Mouse (Mus musculus): ENCODE results near the gene Rep15.

Gene Rep15

DNA sequence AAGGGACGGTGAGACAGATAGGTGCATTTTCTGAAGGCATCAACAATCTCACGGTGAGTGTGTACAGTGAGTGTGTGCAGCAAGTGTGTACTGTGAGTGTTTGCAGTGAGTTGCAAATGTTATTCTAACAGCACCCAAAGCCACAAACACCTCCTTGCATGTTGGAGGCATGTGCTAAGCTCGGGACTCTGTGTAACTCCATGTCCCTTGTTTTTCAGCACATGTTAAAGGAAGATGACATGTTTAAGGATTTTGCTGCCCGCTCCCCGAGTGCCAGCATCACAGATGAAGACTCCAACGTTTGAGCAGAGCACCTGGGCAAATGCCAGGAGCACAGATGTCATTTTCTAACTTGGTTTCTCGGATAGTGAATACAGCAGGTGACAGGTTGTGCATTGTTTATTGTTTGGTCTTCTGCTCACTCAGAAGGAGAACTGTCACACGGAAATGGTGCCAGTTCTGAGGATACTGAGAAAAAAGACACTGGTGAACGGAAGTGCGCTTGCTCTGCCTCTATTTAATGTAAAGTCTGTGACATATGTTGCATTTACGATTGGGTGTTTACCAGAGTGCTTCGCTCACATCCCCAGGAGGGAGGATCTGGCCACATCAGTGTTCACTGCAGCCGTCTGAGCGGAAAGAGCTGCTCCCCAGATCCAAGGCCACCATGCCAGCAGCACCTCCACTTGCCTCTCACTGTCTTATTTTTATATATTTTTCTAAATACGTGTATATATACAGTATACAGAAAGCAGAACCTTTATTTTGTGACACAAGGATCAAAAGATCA is 2.1 kb upstream of the Rep15 start:
- no peak for DNase-seq (ENCODE audit: low spot score)

DNA sequence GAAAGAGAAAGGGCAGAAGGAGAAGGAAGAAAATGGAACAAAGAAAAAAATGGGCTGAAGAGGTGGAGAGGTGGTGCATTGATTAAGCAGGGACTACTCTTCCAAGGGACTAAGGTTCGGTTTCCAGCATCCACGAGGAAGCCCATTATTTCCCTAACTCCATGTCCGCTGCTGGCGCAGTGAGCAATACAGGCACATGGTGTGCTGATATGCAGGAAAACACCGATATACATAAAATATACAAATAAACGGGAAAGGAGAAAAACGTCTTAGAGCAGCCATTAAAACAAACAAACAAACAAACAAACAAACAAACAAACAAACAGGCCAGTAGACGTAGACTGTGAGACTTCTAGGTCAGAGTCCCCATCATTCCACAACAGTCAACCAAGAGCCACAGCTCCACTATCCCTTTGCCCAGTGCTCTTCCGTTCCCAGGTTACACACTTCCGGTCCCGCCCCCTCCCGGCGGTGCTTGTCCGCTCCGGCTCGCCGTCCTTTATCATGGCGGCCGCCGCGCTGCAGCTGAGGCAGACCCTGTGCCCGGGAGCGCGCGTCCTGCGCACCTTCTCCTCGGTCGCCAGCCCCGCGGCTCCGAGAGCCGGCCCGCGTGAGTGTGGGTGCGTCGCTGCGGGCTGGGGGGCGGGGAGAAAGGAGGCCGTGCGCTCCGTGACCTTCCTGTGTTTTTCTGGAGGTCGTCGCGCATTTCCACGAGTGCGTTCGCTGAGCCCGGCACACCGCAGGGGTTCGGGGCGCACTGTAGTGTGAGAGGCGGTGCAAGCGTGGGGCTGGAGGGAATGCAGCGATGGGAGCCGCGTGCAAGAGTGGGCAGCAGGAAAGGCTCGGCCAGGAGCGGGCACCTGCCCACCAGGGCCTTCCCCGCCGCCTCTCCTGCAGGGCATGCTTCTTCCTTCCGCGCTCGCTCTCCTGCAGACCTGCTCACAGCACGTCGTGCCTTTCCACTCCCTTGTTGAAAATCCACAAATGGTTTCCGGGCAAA is 10.2 kb downstream of the Rep15 start, which contains the start of gene Mrps35:
Gene Mrps35 (plus strand): TSS at position 474 of the 1,000 bp plus-strand sequence.
- peak; percentile 90 for DNase-seq (ENCODE audit: low spot score)

DNA sequence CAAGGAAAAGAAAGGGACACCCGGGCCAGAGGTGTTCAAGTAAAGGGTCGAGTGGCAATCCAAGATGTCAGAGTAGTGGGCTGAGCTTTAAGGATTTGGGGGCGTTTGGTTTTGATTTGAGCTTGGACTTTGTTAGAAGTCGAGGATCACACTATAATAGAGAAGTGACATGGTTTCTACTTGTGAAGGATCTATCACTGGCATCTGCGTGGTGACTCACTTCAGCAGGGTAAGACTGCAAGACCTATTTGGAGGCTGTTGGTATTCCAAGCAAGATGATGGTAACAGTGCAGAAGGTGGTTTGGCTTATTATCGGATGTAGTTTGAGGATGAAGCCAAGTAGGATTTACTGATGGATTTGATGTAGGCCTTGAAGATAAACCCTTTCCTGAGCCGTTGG is 11.2 kb downstream of the Rep15 start:
- no peak for DNase-seq (ENCODE audit: low spot score)

DNA sequence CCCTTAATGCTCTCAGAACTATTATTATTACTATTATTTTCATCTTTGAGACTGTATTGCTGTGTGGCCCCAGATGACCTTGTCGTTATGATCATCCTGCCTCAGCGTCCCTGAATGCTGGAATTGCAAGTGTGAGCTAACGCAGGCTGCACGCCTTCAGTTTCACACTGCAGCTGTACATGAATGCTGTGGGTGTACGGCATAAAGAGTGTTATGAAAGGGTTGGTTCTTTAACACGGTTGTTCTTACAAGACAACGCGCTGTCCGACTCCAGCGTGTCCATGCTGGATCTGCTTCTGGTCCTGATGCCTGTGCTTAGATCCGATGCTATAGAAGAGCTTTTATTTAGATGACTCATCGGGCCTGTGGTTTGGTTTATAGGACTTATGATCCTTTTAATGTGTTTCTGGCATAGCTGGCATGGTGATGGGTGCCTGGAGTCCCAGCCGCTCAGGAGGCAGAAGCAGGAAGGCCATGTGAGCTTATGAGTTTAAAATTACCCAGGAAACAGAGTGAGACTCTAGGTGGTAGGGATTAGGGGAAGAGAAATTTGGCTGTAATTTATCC is 16.9 kb downstream of the Rep15 start:
- DNase-seq (ENCODE audit: low spot score) = no peak

DNA sequence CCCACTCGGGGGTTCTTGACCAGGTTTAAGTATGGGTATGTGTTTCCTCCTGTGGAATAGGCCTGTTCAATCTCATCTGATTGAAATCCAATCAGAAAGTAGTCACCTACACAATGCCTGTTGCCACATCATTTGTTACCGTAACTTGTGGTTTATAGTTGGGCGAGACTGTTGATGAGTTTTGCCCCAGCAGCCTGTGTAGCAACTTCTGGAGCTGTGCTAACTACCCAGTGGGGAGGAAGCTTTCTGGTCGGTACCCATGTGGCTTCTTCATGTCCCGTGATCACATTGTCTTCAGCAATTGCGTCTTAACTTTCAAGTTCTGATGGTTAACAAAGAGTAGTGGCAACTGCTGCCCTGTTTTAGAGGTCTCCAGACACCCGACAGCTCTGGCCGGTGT is 19.3 kb downstream of the Rep15 start:
- no peak for DNase-seq (ENCODE audit: low spot score)

DNA sequence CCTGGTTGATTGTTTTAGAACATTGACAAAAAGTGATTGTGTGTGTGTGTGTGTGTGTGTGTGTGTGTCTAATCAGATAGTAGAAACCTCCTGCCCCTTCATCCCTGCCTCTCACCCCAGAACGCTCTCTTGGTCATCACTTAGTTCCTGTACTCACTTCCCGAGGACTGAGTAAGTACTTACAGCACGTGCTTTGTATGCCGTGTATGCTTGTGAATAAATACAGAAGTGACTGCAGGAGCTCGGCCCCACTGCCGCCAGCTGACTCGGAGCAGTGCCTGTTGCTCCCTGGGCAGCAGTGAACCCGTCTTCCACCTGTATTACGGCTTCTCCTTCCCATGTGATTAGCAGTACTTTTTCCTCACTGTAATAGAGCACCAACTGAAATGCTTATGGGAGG is 20.1 kb downstream of the Rep15 start:
- no peak for DNase-seq (ENCODE audit: low spot score)

DNA sequence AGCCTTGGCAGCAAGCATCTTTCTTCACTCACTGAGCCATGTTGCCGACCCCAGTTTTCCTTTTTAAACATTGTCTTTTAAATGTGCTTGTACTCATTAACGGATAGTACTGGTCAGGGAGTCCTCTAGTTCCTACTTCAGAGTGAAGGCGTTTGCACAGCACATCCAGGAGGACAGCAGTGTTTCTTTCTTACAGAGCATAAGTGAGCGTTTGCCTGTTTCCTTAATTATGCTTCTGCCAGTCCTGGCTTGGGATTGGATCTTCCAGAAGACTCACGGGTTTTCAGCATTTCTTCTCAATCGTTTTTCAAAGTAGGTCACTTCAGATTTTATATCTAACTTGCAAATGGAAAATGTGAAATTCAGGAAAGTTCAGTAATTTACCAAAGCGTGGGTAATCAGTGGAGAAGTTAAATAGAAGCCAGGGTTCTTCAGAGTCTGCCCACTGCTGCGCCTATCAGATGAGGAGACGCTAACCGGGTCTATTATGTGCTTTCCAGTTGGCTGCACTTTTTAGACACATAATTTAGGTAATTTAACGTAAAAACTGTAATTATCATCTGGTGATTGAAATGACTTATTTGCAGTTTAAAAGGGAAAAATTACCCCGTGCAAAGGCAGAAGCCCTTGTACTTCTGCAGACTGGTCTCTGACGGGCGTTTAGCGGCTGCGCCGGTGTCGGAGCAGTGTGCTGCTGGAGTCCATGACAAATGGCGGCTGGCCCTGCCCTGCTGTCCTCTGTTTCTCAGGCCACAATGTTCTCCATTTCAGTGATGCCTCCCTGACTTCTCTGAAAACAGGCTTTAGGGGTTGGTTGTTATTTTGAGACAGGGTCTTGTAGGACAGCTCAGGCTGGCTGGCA is 21.6 kb downstream of the Rep15 start:
- no peak for DNase-seq (ENCODE audit: low spot score)

DNA sequence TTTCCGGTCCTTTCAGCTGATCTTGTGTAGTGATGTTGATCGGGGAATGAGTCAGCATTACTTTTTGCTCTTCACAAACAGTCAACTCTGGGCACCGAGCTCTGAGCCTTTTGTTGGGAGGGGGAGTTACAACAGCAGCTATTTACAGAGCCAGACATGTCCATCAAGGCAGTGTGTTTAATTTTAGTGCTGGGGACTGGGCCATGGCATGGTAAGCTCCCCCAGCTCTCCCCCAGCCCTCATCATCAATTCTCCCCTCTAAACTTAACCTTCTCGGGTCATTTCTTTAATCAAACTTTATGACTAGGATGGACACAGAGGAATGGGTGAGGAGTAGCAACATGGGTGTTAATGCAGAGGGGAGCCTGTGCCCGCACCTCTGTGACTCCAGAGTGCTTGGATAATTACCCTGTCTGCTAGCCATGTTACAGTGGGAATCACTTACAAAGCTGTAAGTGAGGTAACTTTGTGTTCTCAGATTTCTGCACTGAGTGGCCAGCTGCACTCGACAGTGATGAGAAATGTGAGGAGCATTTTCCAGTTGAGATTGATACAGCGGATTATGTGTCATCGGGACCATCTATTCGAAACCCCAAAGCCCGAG is 23.1 kb downstream of the Rep15 start:
- no peak for DNase-seq (ENCODE audit: low spot score)

DNA sequence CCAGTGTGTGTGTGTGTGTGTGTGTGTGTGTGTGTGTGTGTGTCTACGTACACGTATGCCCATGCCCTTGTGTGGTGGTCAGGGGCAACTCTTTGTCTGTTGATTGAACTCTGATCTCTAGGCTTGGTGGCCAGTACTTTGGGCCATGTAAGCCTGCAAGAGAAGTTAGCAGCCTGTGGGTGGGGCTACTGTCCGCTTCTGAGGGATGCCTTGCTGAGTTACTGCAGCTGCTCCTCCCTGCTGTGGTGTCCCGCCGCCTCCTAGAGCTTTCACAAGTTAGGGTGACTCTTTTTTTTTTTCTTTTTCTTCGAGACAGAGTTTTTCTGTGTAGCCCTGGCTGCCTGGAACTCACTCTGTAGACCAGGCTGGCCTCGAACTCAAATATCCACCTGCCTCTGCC is 26.9 kb downstream of the Rep15 start:
- DNase-seq (ENCODE audit: low spot score) = no peak

DNA sequence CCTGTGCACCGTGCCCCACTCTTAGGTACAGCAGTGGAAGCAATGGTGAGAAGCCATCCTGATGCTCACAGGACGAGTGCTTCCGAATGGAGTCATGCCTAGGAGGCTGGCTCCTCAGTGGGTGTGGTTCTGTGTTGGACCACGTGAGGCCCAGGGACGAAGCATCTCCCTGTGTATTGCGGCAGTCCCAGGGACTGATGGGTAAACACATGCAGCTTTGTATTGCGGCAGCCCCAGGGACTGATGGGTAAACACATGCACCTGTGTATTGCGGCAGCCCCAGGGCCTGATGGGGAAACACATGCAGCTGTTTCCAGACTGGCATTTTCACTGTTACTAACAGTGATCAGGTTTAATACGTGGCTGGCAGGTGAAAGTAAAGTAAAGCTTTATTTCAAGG is 29.2 kb downstream of the Rep15 start:
- DNase-seq (ENCODE audit: low spot score) = no peak

DNA sequence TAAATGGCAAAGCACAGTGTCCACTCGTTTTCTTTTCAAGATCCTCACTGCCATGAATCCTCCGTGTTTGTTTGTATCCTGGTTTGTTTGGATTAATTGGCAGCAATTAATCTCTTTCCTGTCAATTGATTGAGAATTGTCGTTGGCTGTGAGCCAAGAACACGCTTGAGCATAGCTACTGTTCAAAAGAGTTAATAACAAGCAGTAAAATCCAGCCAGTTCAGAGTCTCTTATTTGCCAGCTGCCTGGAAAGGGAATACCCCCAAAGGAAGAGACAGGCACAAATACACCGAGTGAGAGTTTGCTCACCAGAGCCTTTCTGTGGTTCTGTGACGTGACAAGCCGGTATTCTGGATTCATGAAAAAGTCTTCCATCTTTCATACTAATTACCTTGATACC is 29.6 kb downstream of the Rep15 start:
- DNase-seq (ENCODE audit: low spot score) = no peak

DNA sequence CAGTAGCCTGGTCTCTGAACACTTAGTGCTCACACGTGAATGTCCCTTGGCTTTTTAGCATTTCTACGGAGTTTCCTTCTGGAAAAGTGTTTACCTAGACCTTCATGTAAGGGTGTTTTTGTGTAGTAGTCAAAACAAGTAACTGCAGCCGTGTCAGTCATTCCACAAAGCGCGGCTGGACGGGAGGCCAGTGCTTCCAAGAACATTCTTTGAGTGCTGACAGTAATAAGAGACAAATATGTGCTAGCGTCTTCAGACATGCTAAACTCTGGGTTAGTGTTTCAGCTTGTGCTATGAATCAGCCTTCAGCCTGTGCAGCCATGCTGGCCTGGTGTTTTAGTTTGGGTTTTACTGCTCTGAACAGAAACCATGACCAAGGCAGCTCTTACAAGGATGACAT is 30.3 kb downstream of the Rep15 start:
- DNase-seq (ENCODE audit: low spot score) = no peak

DNA sequence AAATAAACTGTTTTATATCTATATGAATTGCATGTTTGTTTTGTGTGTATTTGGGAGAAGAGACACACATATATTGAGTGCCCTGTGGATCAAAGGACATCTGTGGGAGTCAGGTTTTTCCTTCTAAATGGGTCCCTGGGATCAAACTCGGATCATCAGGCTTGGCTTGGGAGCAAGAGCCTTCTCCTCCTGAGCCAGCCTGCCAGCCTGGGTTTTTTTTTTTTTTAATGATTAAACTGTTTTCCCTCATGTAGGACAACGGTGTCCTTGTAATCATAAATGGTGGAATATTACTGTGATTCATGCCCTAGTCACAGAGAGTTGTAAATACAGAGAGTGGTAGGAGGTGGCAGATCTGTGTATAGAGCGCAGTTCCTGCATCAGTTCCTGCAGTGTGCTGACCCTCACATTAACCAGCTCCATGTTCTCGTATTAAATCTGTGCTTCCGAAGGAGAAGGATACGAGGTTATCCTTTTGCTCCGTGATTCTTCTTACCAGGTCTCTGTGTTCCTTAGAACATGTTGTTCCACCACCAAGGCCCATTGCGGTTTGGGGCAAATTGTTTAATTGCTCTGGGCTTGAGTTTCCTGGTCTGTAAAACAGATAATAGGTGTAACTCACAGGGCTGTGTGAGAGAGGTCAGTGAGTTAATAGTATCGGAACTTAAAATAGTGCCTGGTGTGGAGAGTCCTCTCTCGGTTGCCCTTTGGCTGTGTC is 32.0 kb downstream of the Rep15 start:
- no peak for DNase-seq (ENCODE audit: low spot score)

DNA sequence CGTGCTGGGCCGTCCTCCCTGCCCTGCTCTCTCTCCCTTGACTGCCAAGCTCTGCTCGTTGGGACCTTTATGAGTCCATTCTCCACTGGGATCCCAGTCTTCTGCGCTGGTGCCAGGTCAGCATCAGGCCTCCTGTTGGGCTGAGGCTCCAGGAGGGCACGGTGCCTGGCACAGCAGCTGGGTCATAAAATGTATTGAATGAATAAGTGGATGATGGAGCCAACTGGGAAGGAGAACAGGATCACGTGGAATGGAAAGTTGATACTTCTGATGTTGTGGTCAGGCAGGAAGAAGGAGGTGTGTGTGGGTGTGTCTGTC is 32.5 kb downstream of the Rep15 start:
- DNase-seq (ENCODE audit: low spot score) = no peak

DNA sequence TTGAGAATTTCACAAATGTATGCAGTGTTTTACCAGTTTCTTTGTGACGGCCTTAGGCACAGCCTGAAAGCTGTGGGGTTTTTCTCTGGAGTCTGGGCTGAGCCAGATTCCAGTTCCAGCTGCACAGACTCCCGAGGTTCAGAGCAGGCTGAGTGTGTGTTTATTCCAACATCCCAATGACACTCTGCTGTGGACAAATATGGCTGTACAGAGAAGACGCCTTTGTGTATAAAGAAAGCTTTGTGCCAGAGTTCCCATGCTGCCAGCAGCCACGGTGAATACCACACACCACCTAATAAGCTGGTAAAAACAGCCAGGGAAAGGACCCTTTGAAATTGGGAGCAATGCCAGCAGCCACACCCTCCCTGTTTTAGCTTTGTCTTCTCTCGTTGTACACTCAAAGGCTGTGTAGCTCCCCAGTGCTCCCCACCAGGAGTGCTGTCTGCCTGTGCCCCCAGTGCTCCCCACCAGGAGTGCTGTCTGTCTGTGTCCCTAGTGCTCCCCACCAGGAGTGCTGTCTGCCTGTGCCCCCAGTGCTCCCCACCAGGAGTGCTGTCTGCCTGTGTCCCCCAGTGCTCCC is 43.5 kb downstream of the Rep15 start:
- DNase-seq (ENCODE audit: low spot score) = no peak

DNA sequence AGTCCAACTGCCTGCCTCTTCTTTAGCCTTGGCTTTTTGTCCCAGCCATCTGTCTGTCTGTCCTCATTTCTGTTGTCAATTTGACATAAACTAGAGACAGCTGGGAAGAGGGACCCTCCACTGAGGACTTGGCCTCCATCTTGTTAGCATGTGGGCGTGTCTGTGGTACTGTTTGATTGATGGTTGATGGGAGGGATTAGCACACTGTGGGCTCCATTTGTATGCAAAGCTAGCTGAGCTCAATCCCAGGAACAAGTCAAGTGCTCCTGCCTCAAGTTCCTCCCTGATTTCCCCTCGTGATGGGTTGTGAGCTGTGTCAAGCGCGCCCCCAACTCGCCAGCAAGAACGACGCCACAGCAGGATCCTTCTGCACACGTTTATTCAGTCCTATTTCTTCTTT is 44.5 kb downstream of the Rep15 start:
- no peak for DNase-seq (ENCODE audit: low spot score)

DNA sequence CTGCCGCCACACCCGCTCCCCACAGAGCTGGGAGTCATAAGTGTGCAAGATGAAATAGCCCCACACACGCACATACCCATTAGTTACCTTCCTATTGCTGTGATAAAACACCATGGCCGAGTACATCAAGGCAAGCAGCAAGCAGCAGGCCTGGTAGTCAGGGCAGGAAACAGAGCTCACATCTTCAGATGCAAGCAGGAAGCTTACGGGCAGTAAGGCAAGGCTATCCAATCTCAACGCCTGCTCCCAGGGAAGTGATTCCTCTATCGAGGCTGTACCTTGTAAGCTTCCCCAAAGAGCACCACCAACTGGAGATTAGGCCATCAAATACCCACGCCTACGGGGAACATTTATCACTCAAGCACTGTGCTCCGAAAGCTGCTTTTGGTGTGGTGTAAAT is 47.5 kb downstream of the Rep15 start:
- no peak for DNase-seq (ENCODE audit: low spot score)

All from testis, postnatal 14 days (tissue).